Mouse (Mus musculus): ENCODE measurements around the gene Pla2g15.

DNA sequence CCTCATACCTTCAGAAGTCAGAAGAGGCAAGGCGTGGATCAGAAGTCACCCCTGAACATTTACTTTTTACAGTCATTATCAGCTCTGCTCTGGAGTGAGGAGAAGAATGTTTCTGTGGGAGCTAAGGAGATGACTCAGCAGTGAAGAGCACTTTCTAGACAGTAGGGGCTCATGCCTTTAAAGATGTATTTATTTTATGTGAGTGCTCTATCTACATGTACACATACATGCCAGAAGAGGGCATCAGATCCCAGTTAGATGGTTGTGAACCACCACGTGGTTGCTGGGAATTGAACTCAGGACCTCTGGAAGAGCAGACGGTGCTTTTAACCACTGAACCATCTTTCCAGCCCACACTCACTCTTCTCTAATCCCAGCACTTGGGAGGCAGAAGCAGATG, 23.1 kb upstream of the Pla2g15 start:
- TF ChIP-seq CTCF (IDR thresholded peaks at IDR 0.05; ENCODE audit: control insufficient read depth, insufficient read depth, insufficient replicate concordance, low read depth, low read length) = no peak
- no peak for TF ChIP-seq POLR2A (IDR thresholded peaks at IDR 0.05; ENCODE audit: control insufficient read depth, low read depth, low read length)

Data from testis, adult 2 months (tissue).